Mouse (Mus musculus) thymus, postnatal 0 days (tissue): Measurements from ENCODE around the gene Gramd4. TPM values are rescaled to one million over a fixed set of nuclear protein-coding genes. Genes with fewer than 3 reads are reported as not detected.

Source experiments
- DNase-seq: peaks from one replicate; pipeline ENCODE4 v3.0.0-alpha.2; 2015; ENCODE audit warnings: low spot score
- polyA plus RNA-seq: library from polyadenylated mRNA; unstranded; fragments of >200 nt; fragmentation: Nextera tagmentation; extraction: Ambion mirVana; gene quantifications from 2 replicates; pipeline ENCODE4 v1.2.1, GENCODE M21; 2015

The Gramd4 gene
- polyA plus RNA-seq, 1 experiment from 2014 or later = 14.8 TPM

- DNase-seq = peak; percentile 32
These were observed 11.7 kb downstream of the Gramd4 start for GRCm38 (mm10) chr15:86069011-86069791.

GRCm38 (mm10) chr15:86070368-86070767, 12.9 kb downstream of the Gramd4 start:
- DNase-seq = no peak

- peak; percentile 48 for DNase-seq
These were observed 13.7 kb downstream of the Gramd4 start for GRCm38 (mm10) chr15:86071166-86071565.

- no peak for DNase-seq
These were observed 16.9 kb downstream of the Gramd4 start for GRCm38 (mm10) chr15:86074171-86074937.

- DNase-seq = no peak
These were observed 18.0 kb downstream of the Gramd4 start for GRCm38 (mm10) chr15:86075305-86076047.

- DNase-seq = no peak
These were observed 18.5 kb downstream of the Gramd4 start for GRCm38 (mm10) chr15:86076048-86076315.

- no peak for DNase-seq
These were observed 18.9 kb downstream of the Gramd4 start for GRCm38 (mm10) chr15:86076378-86076777.

GRCm38 (mm10) chr15:86077934-86078333, 20.4 kb downstream of the Gramd4 start:
- no peak for DNase-seq

- no peak for DNase-seq
These were observed 21.2 kb downstream of the Gramd4 start for GRCm38 (mm10) chr15:86078481-86079216.

GRCm38 (mm10) chr15:86079467-86079866, 22.0 kb downstream of the Gramd4 start:
- no peak for DNase-seq

GRCm38 (mm10) chr15:86079876-86080275, 22.4 kb downstream of the Gramd4 start:
- DNase-seq = no peak

- no peak for DNase-seq
These were observed 22.9 kb downstream of the Gramd4 start for GRCm38 (mm10) chr15:86080408-86080807.

GRCm38 (mm10) chr15:86081654-86082053, 24.2 kb downstream of the Gramd4 start:
- no peak for DNase-seq

- no peak for DNase-seq
These were observed 25.1 kb downstream of the Gramd4 start for GRCm38 (mm10) chr15:86082551-86082961.

- no peak for DNase-seq
These were observed 25.8 kb downstream of the Gramd4 start for GRCm38 (mm10) chr15:86083261-86083741.

- DNase-seq = peak; percentile 52
These were observed 28.1 kb downstream of the Gramd4 start for GRCm38 (mm10) chr15:86085301-86086225.

GRCm38 (mm10) chr15:86086291-86086706, 28.8 kb downstream of the Gramd4 start:
- no peak for DNase-seq

GRCm38 (mm10) chr15:86087591-86088149, 30.2 kb downstream of the Gramd4 start:
- no peak for DNase-seq

GRCm38 (mm10) chr15:86088266-86088790, 30.8 kb downstream of the Gramd4 start:
- no peak for DNase-seq
